Mouse (Mus musculus): ENCODE results near the gene Vwa3b. TPM values are rescaled to one million over a fixed set of nuclear protein-coding genes. Genes with fewer than 3 reads are reported as not detected.

Gene Vwa3b
- total RNA-seq, 2 experiments from 2014 or later, result 1.0 to 1.6 TPM

- no peak for DNase-seq (ENCODE audit: low spot score in 2 of 2)
Observed at GRCm38 (mm10) chr1:37060856-37061255, 34.5 kb downstream of the Vwa3b start.

GRCm38 (mm10) chr1:37063053-37063452 is 36.7 kb downstream of the Vwa3b start:
- DNase-seq (ENCODE audit: low spot score in 2 of 2), result no peak

- DNase-seq (ENCODE audit: low spot score in 2 of 2), result no peak
Observed at GRCm38 (mm10) chr1:37063841-37064240, 37.4 kb downstream of the Vwa3b start.

- no peak for DNase-seq (ENCODE audit: low spot score in 2 of 2)
Observed at GRCm38 (mm10) chr1:37065658-37066412, 39.4 kb downstream of the Vwa3b start.

- no peak for DNase-seq (ENCODE audit: low spot score in 2 of 2)
Observed at GRCm38 (mm10) chr1:37075759-37076158, 49.4 kb downstream of the Vwa3b start.

- DNase-seq (ENCODE audit: low spot score in 2 of 2), result no peak
Observed at GRCm38 (mm10) chr1:37077266-37077665, 50.9 kb downstream of the Vwa3b start.

- no peak for DNase-seq (ENCODE audit: low spot score in 2 of 2)
Observed at GRCm38 (mm10) chr1:37077955-37078549, 51.7 kb downstream of the Vwa3b start.

GRCm38 (mm10) chr1:37080442-37080841 is 54.0 kb downstream of the Vwa3b start:
- no peak for DNase-seq (ENCODE audit: low spot score in 2 of 2)

- no peak for DNase-seq (ENCODE audit: low spot score in 2 of 2)
Observed at GRCm38 (mm10) chr1:37081376-37082214, 55.2 kb downstream of the Vwa3b start.

- no peak for DNase-seq (ENCODE audit: low spot score in 2 of 2)
Observed at GRCm38 (mm10) chr1:37082215-37082464, 55.7 kb downstream of the Vwa3b start.

GRCm38 (mm10) chr1:37084075-37084474 is 57.7 kb downstream of the Vwa3b start:
- no peak for DNase-seq (ENCODE audit: low spot score in 2 of 2)

- DNase-seq (ENCODE audit: low spot score in 2 of 2), result no peak
Observed at GRCm38 (mm10) chr1:37085171-37085570, 58.8 kb downstream of the Vwa3b start.

GRCm38 (mm10) chr1:37089191-37089590 is 62.8 kb downstream of the Vwa3b start:
- DNase-seq (ENCODE audit: low spot score in 2 of 2), result no peak

- no peak for DNase-seq (ENCODE audit: low spot score in 2 of 2)
Observed at GRCm38 (mm10) chr1:37097382-37098093, 71.1 kb downstream of the Vwa3b start.

GRCm38 (mm10) chr1:37098094-37098555 is 71.7 kb downstream of the Vwa3b start:
- DNase-seq (ENCODE audit: low spot score in 2 of 2), result no peak

- DNase-seq (ENCODE audit: low spot score in 2 of 2), result no peak
Observed at GRCm38 (mm10) chr1:37100361-37100760, 74.0 kb downstream of the Vwa3b start.

- DNase-seq (ENCODE audit: low spot score in 2 of 2), result no peak
Observed at GRCm38 (mm10) chr1:37101016-37101415, 74.6 kb downstream of the Vwa3b start.

GRCm38 (mm10) chr1:37101717-37102116 is 75.3 kb downstream of the Vwa3b start:
- DNase-seq (ENCODE audit: low spot score in 2 of 2), result no peak

GRCm38 (mm10) chr1:37105194-37105593 is 78.8 kb downstream of the Vwa3b start:
- DNase-seq (ENCODE audit: low spot score in 2 of 2), result no peak

- no peak for DNase-seq (ENCODE audit: low spot score in 2 of 2)
Observed at GRCm38 (mm10) chr1:37113781-37114180, 87.4 kb downstream of the Vwa3b start.

GRCm38 (mm10) chr1:37115847-37116246 is 89.5 kb downstream of the Vwa3b start:
- DNase-seq (ENCODE audit: low spot score in 2 of 2), result no peak
